Mouse (Mus musculus) c-Kit-positive CD71-positive TER-119-positive erythroid progenitor cells, embryonic 14.5 days (primary cell): ENCODE results near the gene H2-M9.

Experiments
- DNase-seq: peaks from one replicate; pipeline ENCODE4 v3.0.0-alpha.2; 2013; ENCODE audit warnings: low spot score

Gene H2-M9

DNA sequence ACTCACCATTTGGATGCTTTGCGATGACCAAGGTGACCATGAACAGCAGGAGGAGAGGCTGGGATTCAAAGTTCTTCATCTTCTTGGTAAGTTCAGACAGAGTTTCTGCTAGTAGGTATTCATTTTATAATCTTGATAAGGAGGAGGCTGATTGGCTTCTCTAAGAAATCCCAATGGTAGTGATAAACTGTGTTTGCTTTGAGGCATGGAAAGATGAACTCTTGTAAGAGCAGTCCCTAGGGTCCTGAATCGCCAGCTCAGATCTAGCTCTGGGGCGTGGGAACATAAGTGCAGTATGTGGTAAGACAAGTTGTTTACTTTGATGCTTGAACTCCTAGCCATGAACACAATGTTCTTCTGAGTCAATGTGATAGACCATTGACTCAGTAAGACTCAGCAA is at the start of gene H2-M9:
H2-M9 (minus strand) TSS at position 101 of the 400 bp plus-strand sequence.
- no peak for DNase-seq

- DNase-seq: no peak
These were observed 29.7 kb upstream of the H2-M9 start, which contains the start of gene H2-M1 for GRCm38 (mm10) chr17:36672119-36672518. Gene H2-M1, minus strand, starts transcription at chr17:36672219.
